Mouse (Mus musculus) heart, postnatal 0 days (tissue): ENCODE data around the gene Shc1. TPM values are rescaled to one million over a fixed set of nuclear protein-coding genes. Genes with fewer than 3 reads are reported as not detected.

Experiments
- ATAC-seq: fragments of 200-750 bp; cut with Nextera tagmentation; 2 replicates; pipeline ENCODE4 v1.8.0; 2017; ENCODE audit warnings: low read depth, moderate number of reproducible peaks, moderate library complexity; ENCODE audit not compliant: insufficient read depth
- DNase-seq: peaks from one replicate; pipeline ENCODE4 v3.0.0-alpha.2; 2016; ENCODE audit warnings: low spot score
- H3K27ac ChIP-seq: fragments of 300-500 bp; sonication (generic); 2 replicates; pipeline ENCODE4 v1.5.1; 2014; ENCODE audit warnings: low read depth, mild to moderate bottlenecking
- H3K27me3 ChIP-seq: fragments of 300-500 bp; sonication (generic); 2 replicates; pipeline ENCODE4 v1.6.1; 2014; ENCODE audit warnings: low read length, mixed read lengths; ENCODE audit not compliant: control insufficient read depth, insufficient read depth
- H3K36me3 ChIP-seq: fragments of 300-500 bp; sonication (generic); replicated peaks from 2 replicates; pipeline ENCODE4 v1.6.1; 2014; ENCODE audit warnings: low read length, mixed read lengths; ENCODE audit not compliant: control insufficient read depth, insufficient read depth
- H3K4me1 ChIP-seq: fragments of 300-500 bp; sonication (generic); 2 replicates; pipeline ENCODE4 v1.6.1; 2014; ENCODE audit warnings: antibody characterized with exemption; ENCODE audit not compliant: control insufficient read depth, insufficient read depth
- H3K4me2 ChIP-seq: fragments of 300-500 bp; sonication (generic); 2 replicates; pipeline ENCODE4 v1.6.1; 2014; ENCODE audit warnings: low read depth, mild to moderate bottlenecking, low read length, moderate library complexity
- H3K4me3 ChIP-seq: fragments of 300-500 bp; sonication (generic); 2 replicates; pipeline ENCODE4 v1.5.1; 2014; ENCODE audit warnings: low read depth, low read length
- H3K9ac ChIP-seq: fragments of 300-500 bp; sonication (generic); replicated peaks from 2 replicates; pipeline ENCODE4 v1.6.1; 2014; ENCODE audit warnings: low read depth, low read length, mixed read lengths
- H3K9me3 ChIP-seq: fragments of 300-500 bp; sonication (generic); replicated peaks from 2 replicates; pipeline ENCODE4 v1.6.1; 2016; ENCODE audit warnings: low read length; ENCODE audit not compliant: control insufficient read depth
- CTCF ChIP-seq: IDR thresholded peaks from 2 replicates; pipeline ENCODE4 v1.5.1; 2016; ENCODE audit warnings: antibody characterized with exemption, control low read depth, low read depth
- EP300 ChIP-seq: IDR thresholded peaks from 2 replicates; pipeline ENCODE4 v1.6.1; 2016; ENCODE audit warnings: antibody characterized with exemption, low read depth
- WGBS: fragments of 180-500 bp; shearing (Covaris S2); extraction: QIAGEN DNeasy Blood & Tissue Kit; methylation state at CpG from one replicate; pipeline ENCODE4 v1.1.7; 2014; 5-methylcytosine and 5-hydroxymethylcytosine counted together
- polyA plus RNA-seq: library from polyadenylated mRNA; unstranded; fragments of >200 nt; fragmentation: Nextera tagmentation; extraction: Ambion mirVana; gene quantifications from 2 replicates; pipeline ENCODE4 v1.2.1, GENCODE M21; 2015
- total RNA-seq: library from RNA; depleted of rRNA; stranded (reverse); fragments of >200 nt; gene quantifications from 2 replicates; pipeline ENCODE4 v1.2.3, GENCODE M21; 2014; ENCODE audit warnings: low replicate concordance

Gene Shc1
- total and polyA plus RNA-seq, 2 experiments from 2014 or later: 35.8 to 82.1 TPM

- H3K4me1 ChIP-seq: peaks cover 9% of the 10 kb centered on the region
- no peaks in the 10 kb centered on the region for H3K27me3 ChIP-seq
- no peak overlapping the region for H3K9ac ChIP-seq
- H3K27ac ChIP-seq: no peak overlapping the region
- no peak overlapping the region for H3K4me3 ChIP-seq
- DNase-seq: no peak
- WGBS: 95% methylated on average over 8 of the region's 8 CpGs
- TF ChIP-seq EP300 (no peak), CTCF (no peak)
- H3K4me2 ChIP-seq: no peak overlapping the region
- peaks cover 25% of the 10 kb centered on the region for H3K36me3 ChIP-seq
- no peaks in the 10 kb centered on the region for H3K9me3 ChIP-seq
- ATAC-seq: no peak
Observed at GRCm38 (mm10) chr3:89416158-89416557, 2.1 kb upstream of the Shc1 start.

GRCm38 (mm10) chr3:89417131-89417530, 1.1 kb upstream of the Shc1 start:
- WGBS: 21% methylated on average over 2 of the region's 2 CpGs
- TF ChIP-seq EP300 (no peak), CTCF (no peak)

GRCm38 (mm10) chr3:89417840-89418169, 438 bp upstream of the Shc1 start:
- no peak for DNase-seq
- Histone ChIP-seq H3K9me3 (no peaks in the 10 kb centered on the region), H3K9ac (peak overlapping the region; percentile 50), H3K4me3 (peak overlapping the region; percentile 80), H3K27ac (peak overlapping the region; percentile 63; the same call in 1 of the 2 replicates), H3K4me2 (peak overlapping the region; percentile 85), H3K36me3 (peaks cover 25% of the 10 kb centered on the region), H3K27me3 (no peaks in the 10 kb centered on the region), H3K4me1 (peaks cover 12% of the 10 kb centered on the region; the same call in 1 of the 2 replicates)
- under 1% methylated on average over 20 of the region's 20 CpGs for WGBS
- ATAC-seq: peak; percentile 1; the same call in 1 of the 2 replicates
- TF ChIP-seq CTCF (no peak), EP300 (no peak)

More at GRCm38 (mm10) chr3:89417131-89417530, 1.1 kb upstream of the Shc1 start:
- Histone ChIP-seq H3K36me3 (peaks cover 25% of the 10 kb centered on the region), H3K4me3 (peak overlapping the region; percentile 80), H3K27me3 (no peaks in the 10 kb centered on the region), H3K27ac (peak overlapping the region; percentile 63; the same call in 1 of the 2 replicates), H3K9ac (peak overlapping the region; percentile 50), H3K9me3 (no peaks in the 10 kb centered on the region), H3K4me2 (peak overlapping the region; percentile 85), H3K4me1 (peaks cover 12% of the 10 kb centered on the region; the same call in 1 of the 2 replicates)
- DNase-seq (no peak), ATAC-seq (no peak)

- TF ChIP-seq EP300 (no peak), CTCF (no peak)
- no peaks in the 10 kb centered on the region for H3K27me3 ChIP-seq
- peak; percentile 30; the same call in 1 of the 2 replicates for ATAC-seq
- H3K9me3 ChIP-seq: no peaks in the 10 kb centered on the region
- peaks cover 12% of the 10 kb centered on the region; the same call in 1 of the 2 replicates for H3K4me1 ChIP-seq
- H3K36me3 ChIP-seq: peaks cover 26% of the 10 kb centered on the region
- peak overlapping the region; percentile 85 for H3K4me2 ChIP-seq
- peak overlapping the region; percentile 75 for H3K9ac ChIP-seq
- H3K4me3 ChIP-seq: peak overlapping the region; percentile 80
- H3K27ac ChIP-seq: peak overlapping the region; percentile 98
- peak; percentile 82 for DNase-seq
- WGBS: 0% methylated on average over 16 of the region's 16 CpGs
Observed at GRCm38 (mm10) chr3:89418861-89419250, 613 bp downstream of the Shc1 start.

- Histone ChIP-seq H3K9me3 (no peaks in the 10 kb centered on the region), H3K4me1 (peaks cover 12% of the 10 kb centered on the region; the same call in 1 of the 2 replicates), H3K4me2 (peak overlapping the region; percentile 85), H3K27ac (peak overlapping the region; percentile 98), H3K27me3 (no peaks in the 10 kb centered on the region), H3K36me3 (peaks cover 26% of the 10 kb centered on the region), H3K4me3 (peak overlapping the region; percentile 80), H3K9ac (peak overlapping the region; percentile 75)
- no peak for ATAC-seq
- 1% methylated on average over 9 of the region's 9 CpGs for WGBS
- TF ChIP-seq EP300: peak; percentile 53; the same call in 1 of the 2 replicates
- no peak for TF ChIP-seq CTCF
- DNase-seq: peak; percentile 88
Observed at GRCm38 (mm10) chr3:89419571-89419970, 1.3 kb downstream of the Shc1 start.

GRCm38 (mm10) chr3:89419981-89420380, 1.7 kb downstream of the Shc1 start:
- ATAC-seq (no peak), DNase-seq (no peak)
- peak overlapping the region; percentile 80 for H3K4me3 ChIP-seq
- peak overlapping the region; percentile 85 for H3K4me2 ChIP-seq
- TF ChIP-seq EP300 (no peak), CTCF (no peak)
- H3K4me1 ChIP-seq: peaks cover 12% of the 10 kb centered on the region; the same call in 1 of the 2 replicates
- H3K9me3 ChIP-seq: no peaks in the 10 kb centered on the region
- peak overlapping the region; percentile 98 for H3K27ac ChIP-seq
- peak overlapping the region; percentile 75 for H3K9ac ChIP-seq
- H3K27me3 ChIP-seq: no peaks in the 10 kb centered on the region
- H3K36me3 ChIP-seq: peaks cover 26% of the 10 kb centered on the region
- WGBS: 4% methylated on average over 3 of the region's 3 CpGs
